In the genomic region with DNA sequence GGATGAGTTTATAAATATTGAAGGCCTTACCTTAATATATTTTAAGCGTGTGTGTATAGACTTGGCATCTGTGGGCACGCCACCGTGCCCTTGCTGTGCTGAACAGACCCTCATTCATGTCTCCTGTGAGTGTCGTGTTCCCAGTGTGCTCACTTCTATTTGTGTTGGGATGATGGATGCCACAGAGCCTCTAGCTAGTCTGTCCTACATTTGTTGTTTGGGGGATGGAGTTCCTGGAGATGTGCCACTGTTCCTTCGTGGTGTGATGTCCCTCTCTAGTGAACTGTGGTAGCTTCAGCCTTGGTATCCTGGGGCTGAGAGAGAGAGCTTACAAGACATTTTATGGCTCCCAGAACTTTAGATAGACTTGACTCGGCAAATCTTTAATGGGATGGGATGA, we compare ENCODE assay signal across 25 mouse cellular contexts.
DNase-seq lines count a peak whose midpoint lies in the region; ATAC-seq and TF ChIP-seq lines count a peak whose summit lies in the region.
"Had no signal": no experiment of that assay in that cellular context is flagged by ENCODE, and none has a peak within 500 bp of the region (broad histone marks: within the 10 kb centered on the region; RNA-seq: fewer than 3 reads in every experiment).

No protein-coding gene starts in this region.

- no peaks in the 10 kb centered on the region for H3K36me3 ChIP-seq in embryonic facial prominence, embryonic 12.5 days
- H3K36me3 ChIP-seq in embryonic facial prominence, embryonic 10.5 days (replicated peaks): peaks cover 10% of the 10 kb centered on the region; the same call in 1 of the 2 replicates
- H3K36me3 ChIP-seq: embryonic facial prominence, embryonic 15.5 days; hindbrain, embryonic 12.5 days had no signal

- 85% methylated on average over 6 of the region's 6 CpGs for WGBS in embryonic facial prominence, embryonic 12.5 days
- 89% methylated on average over 6 of the region's 6 CpGs for WGBS in embryonic facial prominence, embryonic 10.5 days

- no peaks in the 10 kb centered on the region for H3K9me3 ChIP-seq in embryonic facial prominence, embryonic 12.5 days
- H3K9me3 ChIP-seq in embryonic facial prominence, embryonic 10.5 days: no peaks in the 10 kb centered on the region
- H3K9me3 ChIP-seq: embryonic facial prominence, embryonic 15.5 days; heart, embryonic 10.5 days; heart, embryonic 13.5 days; hindbrain, embryonic 12.5 days had no signal

- no peaks in the 10 kb centered on the region for H3K27me3 ChIP-seq in embryonic facial prominence, embryonic 12.5 days
- H3K27me3 ChIP-seq in embryonic facial prominence, embryonic 10.5 days (replicated peaks; ENCODE audit: low read depth, poor library complexity, severe bottlenecking): no peaks in the 10 kb centered on the region
- H3K27me3 ChIP-seq: embryonic facial prominence, embryonic 15.5 days; heart, embryonic 13.5 days; hindbrain, embryonic 12.5 days had no signal

- H3K4me2 ChIP-seq in embryonic facial prominence, embryonic 12.5 days (replicated peaks): no peak overlapping the region
- H3K4me2 ChIP-seq: embryonic facial prominence, embryonic 15.5 days; heart, embryonic 13.5 days; hindbrain, embryonic 12.5 days had no signal

- no peak overlapping the region for H3K9ac ChIP-seq in embryonic facial prominence, embryonic 12.5 days
- H3K9ac ChIP-seq: embryonic facial prominence, embryonic 15.5 days; forebrain, postnatal 0 days; heart, embryonic 13.5 days; hindbrain, embryonic 12.5 days had no signal

- no peak for TF ChIP-seq CTCF in layer of hippocampus, adult 2 months (conservative IDR thresholded peaks at IDR 0.05)

- H3K4me3 ChIP-seq in embryonic facial prominence, embryonic 12.5 days: no peak overlapping the region
- H3K4me3 ChIP-seq in embryonic facial prominence, embryonic 10.5 days: no peak overlapping the region
- H3K4me3 ChIP-seq in layer of hippocampus, adult 2 months: no peak overlapping the region
- H3K4me3 ChIP-seq: embryonic facial prominence, embryonic 15.5 days; gastrocnemius, adult 2 months; heart, embryonic 10.5 days; heart, embryonic 13.5 days; hindbrain, embryonic 12.5 days had no signal

- no peaks in the 10 kb centered on the region for H3K4me1 ChIP-seq in embryonic facial prominence, embryonic 12.5 days
- H3K4me1 ChIP-seq in embryonic facial prominence, embryonic 10.5 days: peaks cover 13% of the 10 kb centered on the region
- H3K4me1 ChIP-seq: embryonic facial prominence, embryonic 15.5 days; heart, embryonic 13.5 days; hindbrain, embryonic 12.5 days had no signal

- DNase-seq in embryonic facial prominence, embryonic 10.5 days (ENCODE audit: low spot score): no peak
- DNase-seq in layer of hippocampus, adult 2 months (ENCODE audit: low spot score in 2 of 2): no peak
- DNase-seq in layer of hippocampus, postnatal 25 days (ENCODE audit: extremely low spot score in 1 of 2, low spot score in 1 of 2): no peak
- peak; percentile 21 for DNase-seq in skeletal muscle tissue, adult 2 months (ENCODE audit: low read depth, low spot score)
- no peak for DNase-seq in gastrocnemius, postnatal 4 days (ENCODE audit: low spot score in 2 of 2)
- DNase-seq: adrenal gland, adult 2 months; adrenal gland, postnatal 14 days; cerebellum, adult 11 months; cerebellum, adult 8-10 months; cerebellum, postnatal 25 days; embryo, embryonic 11 days; forebrain, postnatal 0 days; gastrocnemius, adult 2 months; gastrocnemius, postnatal 14 days; heart, adult 18-20 months had no signal

- ATAC-seq in embryonic facial prominence, embryonic 12.5 days (ENCODE audit: insufficient number of reproducible peaks, insufficient read depth, low FRiP score, low TSS enrichment): 0 out of 2 replicates have a peak, but pooled peaks have one; percentile 5
- ATAC-seq: CD4-positive, CD25-positive, alpha-beta regulatory T cell, adult 4 months; forebrain, embryonic 14.5 days; forebrain, postnatal 0 days; hindbrain, embryonic 16.5 days; inflammation-experienced regulatory T-cells, adult 6 months; intestine, embryonic 16.5 days had no signal

- no peak overlapping the region for H3K27ac ChIP-seq in embryonic facial prominence, embryonic 12.5 days
- H3K27ac ChIP-seq in embryonic facial prominence, embryonic 10.5 days (replicated peaks): no peak overlapping the region
- 0 out of 2 replicates have a peak overlapping the region, but pooled peaks have one; percentile 10 for H3K27ac ChIP-seq in layer of hippocampus, adult 2 months
- H3K27ac ChIP-seq: embryonic facial prominence, embryonic 15.5 days; gastrocnemius, adult 2 months; heart, embryonic 10.5 days; heart, embryonic 13.5 days; hindbrain, embryonic 12.5 days had no signal
